ENCODE assay signal across 10 mouse cellular contexts in genomic region chr7:45102441-45102840, GRCm38 (mm10). TPM values are rescaled to one million over a fixed set of nuclear protein-coding genes. Genes with fewer than 3 reads are reported as not detected.
DNase-seq lines count a peak whose midpoint lies in the region; ATAC-seq and TF ChIP-seq lines count a peak whose summit lies in the region.
"Had no signal": no experiment of that assay in that cellular context is flagged by ENCODE, and none has a peak within 500 bp of the region (broad histone marks: within the 10 kb centered on the region; RNA-seq: fewer than 3 reads in every experiment).

No protein-coding gene starts in this region.

- H3K27ac ChIP-seq in heart, embryonic 13.5 days (replicated peaks) = no peak overlapping the region
- H3K27ac ChIP-seq in left cerebral cortex, adult 2 months = no peak overlapping the region
- peak overlapping the region; percentile 94; the same call in 1 of the 2 replicates for H3K27ac ChIP-seq in embryonic facial prominence, embryonic 13.5 days
- no peak overlapping the region for H3K27ac ChIP-seq in liver, embryonic 16.5 days (ENCODE audit: low read length)

- WGBS in heart, embryonic 13.5 days = 77% methylated on average over 11 of the region's 11 CpGs
- WGBS in embryonic facial prominence, embryonic 13.5 days = 91% methylated on average over 11 of the region's 11 CpGs
- 49% methylated on average over 11 of the region's 11 CpGs for whole genome bisulfite sequencing in liver, embryonic 16.5 days (ENCODE audit: insufficient replicate concordance)

- TF ChIP-seq CTCF in left cerebral cortex, adult 2 months (IDR thresholded peaks at IDR 0.05) = no peak

- H3K36me3 ChIP-seq in heart, embryonic 13.5 days = peaks cover 9% of the 10 kb centered on the region
- peaks cover 8% of the 10 kb centered on the region for H3K36me3 ChIP-seq in embryonic facial prominence, embryonic 13.5 days
- H3K36me3 ChIP-seq in liver, embryonic 16.5 days (ENCODE audit: control insufficient read depth, insufficient read depth) = no peaks in the 10 kb centered on the region

- H3K9me3 ChIP-seq in heart, embryonic 13.5 days = no peaks in the 10 kb centered on the region
- H3K9me3 ChIP-seq in embryonic facial prominence, embryonic 13.5 days = no peaks in the 10 kb centered on the region
- H3K9me3 ChIP-seq in liver, embryonic 16.5 days (replicated peaks; ENCODE audit: control insufficient read depth, low read length) = no peaks in the 10 kb centered on the region

- peaks cover 26% of the 10 kb centered on the region for H3K4me1 ChIP-seq in heart, embryonic 13.5 days
- peaks cover 36% of the 10 kb centered on the region for H3K4me1 ChIP-seq in embryonic facial prominence, embryonic 13.5 days
- H3K4me1 ChIP-seq in liver, embryonic 16.5 days (ENCODE audit: control insufficient read depth, low read depth, low read length) = peaks cover 8% of the 10 kb centered on the region

- no peaks in the 10 kb centered on the region for H3K27me3 ChIP-seq in heart, embryonic 13.5 days (replicated peaks)
- H3K27me3 ChIP-seq in embryonic facial prominence, embryonic 13.5 days = no peaks in the 10 kb centered on the region
- no peaks in the 10 kb centered on the region for H3K27me3 ChIP-seq in liver, embryonic 16.5 days (ENCODE audit: control insufficient read depth, insufficient read depth, low read depth, low read length)

- peak overlapping the region; percentile 43; the same call in 1 of the 2 replicates for H3K4me3 ChIP-seq in heart, embryonic 13.5 days
- H3K4me3 ChIP-seq in left cerebral cortex, adult 2 months = peak overlapping the region; percentile 39
- peak overlapping the region; percentile 40 for H3K4me3 ChIP-seq in embryonic facial prominence, embryonic 13.5 days
- H3K4me3 ChIP-seq in liver, embryonic 16.5 days (ENCODE audit: low read depth, low read length) = peak overlapping the region; percentile 36

- intact Hi-C loops in heart, postnatal 36 days (cut with DNase I) = loop anchor here (2.0 kb wide), 2 partner anchors 18 to 22 kb away; no protein-coding TSS in a partner anchor
- intact Hi-C loops in left cerebral cortex, adult 2 months (cut with DNase I) = no loop called here
- intact Hi-C loops in left cerebral cortex, postnatal 25 days (cut with DNase I) = no loop called here

- ATAC-seq in heart, embryonic 13.5 days (ENCODE audit: extremely low read depth, insufficient number of reproducible peaks, low FRiP score, low TSS enrichment) = no peak
- no peak for ATAC-seq in embryonic facial prominence, embryonic 13.5 days (ENCODE audit: insufficient number of reproducible peaks, insufficient read depth, low FRiP score, low TSS enrichment, low read depth)
- no peak for ATAC-seq in liver, embryonic 16.5 days (ENCODE audit: low read depth)

- DNase-seq in heart, postnatal 36 days = no peak
- no peak for DNase-seq in left cerebral cortex, adult 2 months (ENCODE audit: extremely low spot score in 1 of 2, low spot score in 2 of 2)
- DNase-seq in left cerebral cortex, adult 8-10 months (ENCODE audit: low spot score in 2 of 2) = no peak
- no peak for DNase-seq in left cerebral cortex, postnatal 25 days (ENCODE audit: low spot score in 2 of 2)
- no peak for DNase-seq in cerebellum, postnatal 4 days (ENCODE audit: low spot score in 2 of 2)
- DNase-seq: cerebellum, postnatal 25 days had no signal

- peak overlapping the region; percentile 79 for H3K9ac ChIP-seq in heart, embryonic 13.5 days
- no peak overlapping the region; the same call in 1 of the 2 replicates for H3K9ac ChIP-seq in embryonic facial prominence, embryonic 13.5 days
- H3K9ac ChIP-seq in liver, embryonic 16.5 days (ENCODE audit: low read depth, low read length) = no peak overlapping the region; the same call in 1 of the 2 replicates

- H3K4me2 ChIP-seq in heart, embryonic 13.5 days = peak overlapping the region; percentile 69
- peak overlapping the region; percentile 61 for H3K4me2 ChIP-seq in embryonic facial prominence, embryonic 13.5 days
- H3K4me2 ChIP-seq in liver, embryonic 16.5 days (ENCODE audit: low read depth, low read length) = peak overlapping the region; percentile 34

RNA-seq across cellular contexts. Expression of gene Fcgrt, which starts 1.2 kb away (rescaled TPM):
- polyA plus RNA-seq in heart, embryonic 13.5 days (2015; fragmentation: Nextera tagmentation; extraction: Ambion mirVana) = 38.0 and 38.1 TPM in 2 replicates
- 10 to 100 TPM; 77.1 to 84.5 TPM for total RNA-seq in heart, postnatal 36 days (2021)
- 10 to 100 TPM; 16.7 to 23.4 TPM for total RNA-seq in left cerebral cortex, adult 2 months (2021)
- total RNA-seq in left cerebral cortex, adult 8-10 months (2022) = 10 to 100 TPM; 18.6 to 21.9 (median 19.9) TPM
- 61.6 and 65.1 TPM in 2 replicates for polyA plus RNA-seq in embryonic facial prominence, embryonic 13.5 days (2015; fragmentation: Nextera tagmentation; extraction: Ambion mirVana)
- 50.6 and 56.1 TPM in 2 replicates for polyA plus RNA-seq in liver, embryonic 16.5 days (2015; fragmentation: Nextera tagmentation; extraction: Ambion mirVana)
- total RNA-seq in left cerebral cortex, postnatal 25 days (2021) = 10 to 100 TPM; 22.7 to 24.1 TPM

RNA-seq across cellular contexts. Expression of gene Rcn3, which starts 10.4 kb away (rescaled TPM):
- 271 and 277 TPM in 2 replicates for polyA plus RNA-seq in heart, embryonic 13.5 days (2015; fragmentation: Nextera tagmentation; extraction: Ambion mirVana)
- 10 to 100 TPM; 26.4 to 28.1 TPM for total RNA-seq in heart, postnatal 36 days (2021)
- total RNA-seq in left cerebral cortex, adult 2 months (2021) = 1 to 10 TPM; 4.9 to 5.6 TPM
- 1 to 10 TPM; 5.7 to 8.3 (median 5.9) TPM for total RNA-seq in left cerebral cortex, adult 8-10 months (2022)
- polyA plus RNA-seq in embryonic facial prominence, embryonic 13.5 days (2015; fragmentation: Nextera tagmentation; extraction: Ambion mirVana) = 375 and 376 TPM in 2 replicates
- 20.1 and 22.7 TPM in 2 replicates for polyA plus RNA-seq in liver, embryonic 16.5 days (2015; fragmentation: Nextera tagmentation; extraction: Ambion mirVana)
- total RNA-seq in left cerebral cortex, postnatal 25 days (2021) = 1 to 10 TPM; 5.3 to 6.0 TPM

RNA-seq across cellular contexts. Expression of gene Rps11, which starts 21.8 kb away (rescaled TPM):
- polyA plus RNA-seq in heart, embryonic 13.5 days (2015; fragmentation: Nextera tagmentation; extraction: Ambion mirVana) = 982 and 1,095 TPM in 2 replicates
- 100 to 1,000 TPM; 567 to 587 TPM for total RNA-seq in heart, postnatal 36 days (2021)
- total RNA-seq in left cerebral cortex, adult 2 months (2021) = 100 to 1,000 TPM; 421 to 444 TPM
- 100 to 1,000 TPM; 467 to 554 (median 521) TPM for total RNA-seq in left cerebral cortex, adult 8-10 months (2022)
- 1,651 and 1,760 TPM in 2 replicates for polyA plus RNA-seq in embryonic facial prominence, embryonic 13.5 days (2015; fragmentation: Nextera tagmentation; extraction: Ambion mirVana)
- 646 and 744 TPM in 2 replicates for polyA plus RNA-seq in liver, embryonic 16.5 days (2015; fragmentation: Nextera tagmentation; extraction: Ambion mirVana)
- 100 to 1,000 TPM; 410 to 413 TPM for total RNA-seq in left cerebral cortex, postnatal 25 days (2021)

RNA-seq across cellular contexts. Expression of gene Rpl13a, which starts 26.1 kb away (rescaled TPM):
- 688 and 785 TPM in 2 replicates for polyA plus RNA-seq in heart, embryonic 13.5 days (2015; fragmentation: Nextera tagmentation; extraction: Ambion mirVana)
- total RNA-seq in heart, postnatal 36 days (2021) = 100 to 1,000 TPM; 580 to 665 TPM
- 100 to 1,000 TPM; 695 to 716 TPM for total RNA-seq in left cerebral cortex, adult 2 months (2021)
- total RNA-seq in left cerebral cortex, adult 8-10 months (2022) = 100 to 1,000 TPM; 804 to 903 (median 864) TPM
- polyA plus RNA-seq in embryonic facial prominence, embryonic 13.5 days (2015; fragmentation: Nextera tagmentation; extraction: Ambion mirVana) = 1,453 and 1,588 TPM in 2 replicates
- polyA plus RNA-seq in liver, embryonic 16.5 days (2015; fragmentation: Nextera tagmentation; extraction: Ambion mirVana) = 558 and 645 TPM in 2 replicates
- total RNA-seq in left cerebral cortex, postnatal 25 days (2021) = 100 to 1,000 TPM; 630 to 639 TPM

RNA-seq across cellular contexts. Expression of gene Gm45713, which starts 33.6 kb away (rescaled TPM):
- 0.17 TPM in 1 of 2 replicates, not detected in the other for polyA plus RNA-seq in heart, embryonic 13.5 days (2015; fragmentation: Nextera tagmentation; extraction: Ambion mirVana)
- total RNA-seq in heart, postnatal 36 days (2021) = not detected
- not detected for total RNA-seq in left cerebral cortex, adult 2 months (2021)
- not detected for total RNA-seq in left cerebral cortex, adult 8-10 months (2022)
- polyA plus RNA-seq in embryonic facial prominence, embryonic 13.5 days (2015; fragmentation: Nextera tagmentation; extraction: Ambion mirVana) = 0.20 TPM in 1 of 2 replicates, not detected in the other
- polyA plus RNA-seq in liver, embryonic 16.5 days (2015; fragmentation: Nextera tagmentation; extraction: Ambion mirVana) = 0.12 TPM in 1 of 2 replicates, not detected in the other
- not detected for total RNA-seq in left cerebral cortex, postnatal 25 days (2021)
- total RNA-seq: layer of hippocampus, postnatal 10 days had no signal
